Mouse (Mus musculus) layer of hippocampus, adult 2 months (tissue): ENCODE measurements around the gene Jazf1. TPM values are rescaled to one million over a fixed set of nuclear protein-coding genes. Genes with fewer than 3 reads are reported as not detected.

ENCODE experiments used
- DNase-seq, 2 experiments: peaks; one replicate each; pipeline ENCODE4 v3.0.0; 2022; ENCODE audit warnings: low spot score in 2 of 2
- H3K27ac ChIP-seq: fragments of 200-600 bp; 2 replicates; pipeline ENCODE4 v1.8.1; 2022
- H3K4me3 ChIP-seq: fragments of 200-600 bp; 2 replicates; pipeline ENCODE4 v1.8.1; 2022; ENCODE audit warnings: mild to moderate bottlenecking
- CTCF ChIP-seq: fragments of 200-600 bp; conservative IDR thresholded peaks from 2 replicates; pipeline ENCODE4 v1.8.1; 2022; ENCODE audit warnings: antibody characterized with exemption, mild to moderate bottlenecking, moderate library complexity
- total RNA-seq, 2 experiments: library from RNA; stranded (reverse); gene quantifications; 2 replicates each; pipeline ENCODE4 v1.2.3; 2021

The Jazf1 gene
- total RNA-seq, 2 experiments from 2014 or later = 30.4 to 32.8 TPM

DNA sequence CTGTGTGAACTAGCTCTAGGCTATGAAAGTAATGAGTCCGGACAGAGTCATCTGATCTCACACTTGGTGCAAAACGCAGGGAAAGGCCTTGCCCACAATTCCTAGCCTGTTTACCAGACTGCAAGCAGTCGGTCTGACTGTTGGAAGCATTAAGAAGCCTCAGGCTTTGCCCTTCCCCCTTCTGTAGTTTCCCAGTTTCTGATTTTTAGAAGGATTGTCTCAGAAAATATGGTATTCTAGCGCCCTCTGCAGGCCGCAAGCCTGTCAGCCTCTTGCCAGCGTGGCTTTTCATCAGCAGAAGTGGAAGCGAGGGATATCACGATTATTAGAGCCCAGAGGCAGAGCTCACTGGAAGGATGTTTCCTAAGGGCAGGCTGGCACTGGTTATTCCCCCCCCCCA lies 229.7 kb downstream of the Jazf1 start:
- peak; percentile 85 to 87 for DNase-seq
- peak overlapping the region; percentile 26; the same call in 1 of the 2 replicates for H3K4me3 ChIP-seq
- TF ChIP-seq CTCF = peak; percentile 95
- H3K27ac ChIP-seq = no peak overlapping the region

DNA sequence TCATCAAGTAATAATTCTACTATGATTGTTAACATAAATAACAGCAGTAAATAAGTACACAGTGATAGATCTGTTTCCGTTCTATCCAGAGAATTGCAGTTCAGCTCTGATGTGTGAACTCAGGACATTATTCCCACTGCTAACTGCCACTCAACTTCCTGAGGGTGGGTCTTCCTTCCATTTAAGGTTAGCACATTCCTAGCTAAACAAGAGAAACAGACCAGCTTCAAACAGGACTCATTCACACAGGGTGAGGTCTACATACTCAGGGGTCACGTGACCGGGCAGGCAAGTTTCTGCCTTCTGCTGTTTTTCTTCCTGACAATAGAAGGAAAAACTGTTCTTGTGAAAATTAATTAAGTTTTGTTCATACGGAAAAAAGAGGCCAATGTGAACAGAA lies 230.6 kb downstream of the Jazf1 start:
- H3K4me3 ChIP-seq = no peak overlapping the region
- H3K27ac ChIP-seq = no peak overlapping the region
- no peak for TF ChIP-seq CTCF
- DNase-seq = no peak

DNA sequence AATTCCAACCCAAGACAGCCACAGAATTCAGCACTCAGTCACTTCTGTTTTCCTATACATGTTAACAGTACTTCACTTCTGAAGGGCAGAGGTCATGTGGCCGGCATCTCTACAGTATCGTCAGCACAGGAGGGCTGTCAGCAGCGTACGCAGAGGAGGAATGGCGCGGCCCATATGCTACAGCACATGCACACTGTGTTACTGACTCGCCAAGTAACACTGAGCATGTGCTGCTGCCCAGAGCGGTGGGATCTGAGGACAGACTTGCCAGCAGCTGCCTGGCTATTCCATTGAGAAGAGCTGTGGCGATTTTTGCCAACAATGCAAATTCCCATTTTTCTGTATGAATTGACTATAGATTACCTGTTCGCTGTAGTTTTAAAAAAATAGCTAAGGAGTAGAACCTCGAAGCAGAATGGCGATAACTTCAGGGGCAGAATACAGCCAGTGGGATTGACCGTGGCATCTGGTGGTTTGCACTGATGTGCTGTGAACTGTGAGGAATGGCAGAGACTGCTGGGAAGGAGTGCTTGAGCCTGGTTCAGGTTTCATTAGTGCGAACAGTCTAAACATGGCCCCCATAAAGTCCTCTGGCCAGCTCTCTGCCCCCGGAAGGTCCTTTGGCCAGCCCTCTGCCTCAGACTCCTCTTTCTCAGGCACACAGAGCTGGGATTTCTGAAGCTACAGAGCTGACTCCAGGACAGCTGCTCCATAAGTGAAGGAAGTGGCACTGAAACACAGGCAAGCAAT lies 232.1 kb downstream of the Jazf1 start:
- no peak for TF ChIP-seq CTCF
- DNase-seq = peak; percentile 33 to 44
- H3K4me3 ChIP-seq = peak overlapping the region; percentile 3; the same call in 1 of the 2 replicates
- H3K27ac ChIP-seq = no peak overlapping the region; the same call in 1 of the 2 replicates

DNA sequence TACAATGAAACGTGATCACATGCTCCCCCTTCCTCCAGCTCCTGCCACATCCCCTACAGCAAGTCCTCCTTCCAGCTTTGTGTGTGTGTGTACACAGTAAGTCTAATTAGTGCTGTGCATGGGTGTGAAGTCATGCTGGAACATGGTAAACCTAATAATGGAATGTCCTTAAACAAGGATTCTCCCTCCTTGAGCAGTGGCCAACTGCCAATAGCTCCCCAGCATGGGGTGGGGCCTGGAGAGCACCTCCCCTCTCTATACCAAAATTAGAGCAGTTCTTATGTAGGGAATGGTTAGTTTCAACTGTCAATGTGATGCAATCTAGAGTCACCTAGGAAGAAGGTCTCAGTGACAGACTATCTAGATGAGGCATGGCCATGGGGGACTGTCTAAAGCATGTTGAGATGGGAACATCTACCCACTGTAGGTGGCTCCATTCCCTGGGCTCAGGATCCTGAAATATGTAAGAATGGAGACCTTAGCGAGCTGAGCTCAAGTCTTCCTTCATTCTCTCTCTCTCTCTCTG lies 240.6 kb downstream of the Jazf1 start:
- H3K4me3 ChIP-seq = no peak overlapping the region
- TF ChIP-seq CTCF = no peak
- no peak overlapping the region for H3K27ac ChIP-seq
- no peak for DNase-seq

DNA sequence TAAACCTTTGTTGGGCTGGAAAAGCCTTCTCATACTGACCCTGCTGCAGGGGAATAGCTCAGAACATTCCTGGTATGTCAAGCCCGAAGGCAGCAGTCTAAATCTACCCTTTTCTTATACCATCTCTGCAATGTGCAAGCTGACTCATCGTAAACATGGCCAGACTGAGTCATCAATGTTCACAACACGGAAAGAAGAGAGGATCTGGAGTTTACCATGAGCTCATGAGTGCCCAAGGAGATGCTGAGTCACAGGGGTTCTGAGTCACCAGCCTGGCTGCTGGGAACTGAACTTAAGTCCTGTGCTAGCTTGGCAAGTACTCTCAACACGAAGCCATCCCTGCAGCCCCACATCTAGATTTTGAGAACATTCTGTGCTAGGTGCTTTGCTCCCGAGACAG lies 242.9 kb downstream of the Jazf1 start:
- Histone ChIP-seq H3K4me3 (no peak overlapping the region), H3K27ac (peak overlapping the region; percentile 54)
- peak; percentile 48 to 86 for DNase-seq
- TF ChIP-seq CTCF = no peak

DNA sequence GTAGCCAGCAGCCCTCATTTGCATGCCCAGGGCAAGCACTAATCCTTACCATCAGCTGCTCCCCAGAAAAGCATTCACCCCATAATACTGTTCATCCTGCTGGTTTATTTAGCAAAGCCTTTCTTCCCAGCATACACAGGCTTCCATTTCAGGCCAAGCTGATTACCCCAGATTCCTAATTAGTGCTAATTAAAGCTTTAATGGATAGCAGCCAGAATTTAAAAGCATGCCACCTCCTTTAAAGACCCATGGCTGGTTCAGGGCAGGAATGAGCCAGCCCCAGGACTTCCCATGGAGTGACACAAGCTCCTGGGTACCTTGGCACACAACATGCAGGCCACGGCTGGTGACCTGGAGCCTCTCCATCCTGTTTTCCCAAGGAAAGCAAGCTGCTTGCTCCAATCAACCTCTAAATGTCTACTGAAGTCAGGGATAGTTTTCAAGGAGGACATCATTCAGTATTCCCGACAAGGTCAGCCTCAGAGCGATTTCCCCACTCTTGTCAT lies 243.4 kb downstream of the Jazf1 start:
- DNase-seq = peak in 1 of 2 experiments; percentile 58
- no peak for TF ChIP-seq CTCF
- Histone ChIP-seq H3K27ac (peak overlapping the region; percentile 54), H3K4me3 (no peak overlapping the region)

DNA sequence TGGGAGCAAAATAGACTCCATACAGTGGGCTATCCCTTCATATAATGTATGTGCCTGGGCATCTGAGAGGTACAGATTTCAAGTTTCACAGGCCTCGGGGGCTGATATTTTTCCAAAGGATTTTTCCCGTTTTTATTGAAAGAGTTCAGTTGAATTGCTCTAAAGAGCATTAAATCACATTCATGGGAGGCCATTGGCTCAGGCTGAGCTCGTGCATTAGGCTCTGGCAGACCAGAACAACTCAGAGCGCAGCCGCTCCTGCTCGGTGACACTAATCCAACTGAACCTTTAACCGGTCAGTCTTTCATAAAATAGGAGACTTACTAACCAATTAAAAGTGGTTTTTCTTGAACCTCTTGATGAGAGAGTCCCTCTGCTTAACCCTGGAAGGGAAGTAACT lies 245.4 kb downstream of the Jazf1 start:
- DNase-seq = no peak
- TF ChIP-seq CTCF = no peak
- Histone ChIP-seq H3K27ac (peak overlapping the region; percentile 43; the same call in 1 of the 2 replicates), H3K4me3 (no peak overlapping the region)

DNA sequence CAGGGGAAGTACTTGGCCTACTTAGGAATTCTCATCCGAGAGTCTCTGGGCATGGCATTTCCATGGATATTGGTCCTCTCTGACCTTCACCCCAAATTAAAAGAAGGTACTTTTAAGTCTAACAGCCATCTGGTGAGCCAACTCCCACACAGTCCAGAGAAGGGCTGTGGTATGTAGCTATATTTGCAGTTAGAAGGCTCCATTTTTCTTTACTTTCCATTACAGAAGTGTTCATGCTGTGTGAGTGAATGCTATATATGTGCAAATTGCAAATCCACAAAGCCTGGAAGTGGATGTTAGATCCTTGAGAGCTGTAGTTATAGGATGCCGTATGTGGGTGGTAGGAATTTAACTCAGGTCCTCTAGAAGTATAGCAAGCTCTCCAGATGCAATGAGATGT lies 245.8 kb downstream of the Jazf1 start:
- Histone ChIP-seq H3K4me3 (no peak overlapping the region), H3K27ac (no peak overlapping the region)
- TF ChIP-seq CTCF = no peak
- no peak for DNase-seq

DNA sequence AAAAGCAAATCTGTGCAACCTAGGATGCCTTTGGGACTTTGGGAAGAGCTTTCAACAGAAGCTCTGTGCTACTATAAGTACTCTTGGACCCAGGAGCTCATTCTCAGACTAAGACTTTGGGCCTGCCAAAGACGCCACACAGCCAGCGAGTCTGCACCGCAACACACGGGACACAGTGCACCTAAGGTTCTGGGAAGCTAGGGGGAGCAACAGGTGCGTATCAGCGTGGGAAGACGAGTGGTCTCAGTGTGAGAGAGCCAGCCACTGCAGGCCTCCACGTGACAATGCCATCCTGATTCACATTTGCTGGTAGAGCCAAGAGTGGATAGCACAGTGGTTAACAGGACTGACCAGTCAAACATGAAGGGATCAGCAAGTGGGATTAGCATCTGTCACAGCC lies 249.1 kb downstream of the Jazf1 start:
- H3K4me3 ChIP-seq = no peak overlapping the region
- no peak for TF ChIP-seq CTCF
- H3K27ac ChIP-seq = no peak overlapping the region
- no peak for DNase-seq

DNA sequence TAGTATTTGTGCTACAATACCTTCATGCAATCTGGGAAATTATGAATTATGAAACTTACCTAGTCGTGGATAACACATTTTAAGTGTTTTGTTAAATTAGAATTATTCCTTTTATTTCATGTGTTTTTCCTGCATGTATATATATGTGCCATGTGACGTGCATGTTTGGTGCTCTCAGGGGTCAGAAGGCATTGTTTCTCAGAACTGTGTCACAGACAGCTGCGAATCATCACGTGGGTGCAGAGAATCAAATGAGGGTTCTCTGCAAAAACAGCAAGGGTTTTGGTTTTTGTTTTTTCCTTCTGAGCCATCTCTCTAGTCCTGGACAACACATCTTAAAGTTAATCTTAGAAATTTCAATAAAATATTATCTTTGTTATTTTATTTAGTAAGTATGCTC lies 250.4 kb downstream of the Jazf1 start:
- H3K27ac ChIP-seq = no peak overlapping the region
- DNase-seq = no peak
- TF ChIP-seq CTCF = no peak
- H3K4me3 ChIP-seq = no peak overlapping the region

DNA sequence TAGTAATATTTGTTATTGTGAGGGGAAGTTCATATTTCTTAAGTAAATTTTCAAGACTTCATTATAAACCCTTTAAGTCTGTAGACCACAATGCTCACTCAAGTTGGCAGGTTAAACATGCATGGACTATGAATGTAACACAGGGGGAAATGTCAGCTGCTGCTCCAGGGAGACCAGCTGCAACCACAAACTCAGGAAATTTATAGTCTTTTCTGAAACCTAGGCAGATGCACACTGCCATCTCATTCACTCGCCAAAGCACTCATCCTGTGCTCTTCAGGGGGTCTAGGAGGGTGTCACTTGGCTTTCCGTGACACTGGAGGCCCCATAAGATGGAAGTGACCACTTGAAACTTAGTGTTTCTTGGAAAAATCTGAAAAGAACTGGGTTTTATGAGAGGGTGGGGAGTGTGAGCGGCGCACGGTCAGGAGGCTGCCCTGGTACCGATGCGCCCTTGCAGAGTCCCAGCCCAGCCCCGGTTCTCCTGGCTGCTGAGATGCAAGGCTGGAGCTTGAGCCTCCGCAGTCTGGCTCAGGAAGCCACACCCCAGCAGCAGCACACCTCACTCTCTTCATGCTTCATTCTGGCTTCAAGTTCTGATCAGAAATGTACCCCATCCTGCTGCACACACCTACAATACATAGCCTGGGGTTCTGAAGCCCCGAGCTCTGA lies 251.1 kb downstream of the Jazf1 start:
- no peak overlapping the region for H3K27ac ChIP-seq
- H3K4me3 ChIP-seq = no peak overlapping the region
- DNase-seq = no peak
- no peak for TF ChIP-seq CTCF

DNA sequence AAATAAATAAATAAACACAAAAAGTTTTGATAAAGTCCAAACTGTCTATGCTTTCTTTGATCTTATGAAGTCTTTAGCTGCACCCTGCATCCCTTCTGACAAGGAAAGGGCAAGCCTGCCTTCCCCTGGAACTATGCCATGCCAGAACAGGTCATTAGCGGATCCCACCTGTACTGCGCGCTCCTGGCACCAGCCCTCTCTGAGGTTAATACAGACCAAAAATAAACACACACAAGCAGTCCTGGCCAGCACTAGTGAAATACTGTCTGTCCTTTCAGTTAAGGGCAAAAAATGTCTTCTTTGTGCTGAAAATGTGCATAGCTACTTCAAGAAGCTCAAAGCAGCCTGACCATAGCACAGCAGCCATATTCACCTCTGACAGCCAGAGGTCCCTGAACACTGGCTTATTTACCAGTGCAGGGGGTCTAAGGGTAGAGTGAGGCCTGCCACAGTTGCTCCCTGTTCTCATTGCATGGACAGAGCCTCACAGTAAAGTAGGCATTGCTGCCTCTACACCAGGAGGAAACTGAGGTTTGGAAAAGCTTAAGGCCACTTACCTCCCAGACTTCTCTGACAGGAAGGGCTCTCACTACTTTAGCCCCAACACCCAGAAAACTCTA lies 263.1 kb downstream of the Jazf1 start:
- Histone ChIP-seq H3K4me3 (no peak overlapping the region), H3K27ac (no peak overlapping the region)
- DNase-seq = no peak
- TF ChIP-seq CTCF = no peak

DNA sequence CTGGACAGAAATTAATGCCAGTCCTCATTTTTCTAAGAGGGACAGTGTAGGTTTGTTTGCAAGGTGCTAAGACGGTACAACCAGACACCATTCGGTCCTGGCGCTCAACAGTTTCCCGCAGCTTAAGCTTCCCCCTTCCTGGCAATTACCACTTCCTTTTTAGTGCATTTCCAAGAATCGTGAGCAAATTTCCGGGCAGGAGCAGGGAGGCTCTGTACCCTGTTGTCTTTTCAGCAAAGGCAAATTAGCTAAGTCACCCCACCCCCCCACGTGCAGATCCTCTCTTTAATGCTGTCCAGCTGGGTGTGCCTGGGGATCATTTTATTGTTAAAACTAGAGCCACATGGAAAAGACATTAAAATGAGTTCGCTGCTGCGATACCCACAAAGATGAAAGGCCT lies 266.2 kb downstream of the Jazf1 start:
- no peak for TF ChIP-seq CTCF
- Histone ChIP-seq H3K27ac (no peak overlapping the region), H3K4me3 (no peak overlapping the region)
- no peak for DNase-seq
